Mouse (Mus musculus): ENCODE data around the gene Rnf13.
A peak's percentile ranks its signal among the peaks of the same experiment; 100 is the strongest.

DNA sequence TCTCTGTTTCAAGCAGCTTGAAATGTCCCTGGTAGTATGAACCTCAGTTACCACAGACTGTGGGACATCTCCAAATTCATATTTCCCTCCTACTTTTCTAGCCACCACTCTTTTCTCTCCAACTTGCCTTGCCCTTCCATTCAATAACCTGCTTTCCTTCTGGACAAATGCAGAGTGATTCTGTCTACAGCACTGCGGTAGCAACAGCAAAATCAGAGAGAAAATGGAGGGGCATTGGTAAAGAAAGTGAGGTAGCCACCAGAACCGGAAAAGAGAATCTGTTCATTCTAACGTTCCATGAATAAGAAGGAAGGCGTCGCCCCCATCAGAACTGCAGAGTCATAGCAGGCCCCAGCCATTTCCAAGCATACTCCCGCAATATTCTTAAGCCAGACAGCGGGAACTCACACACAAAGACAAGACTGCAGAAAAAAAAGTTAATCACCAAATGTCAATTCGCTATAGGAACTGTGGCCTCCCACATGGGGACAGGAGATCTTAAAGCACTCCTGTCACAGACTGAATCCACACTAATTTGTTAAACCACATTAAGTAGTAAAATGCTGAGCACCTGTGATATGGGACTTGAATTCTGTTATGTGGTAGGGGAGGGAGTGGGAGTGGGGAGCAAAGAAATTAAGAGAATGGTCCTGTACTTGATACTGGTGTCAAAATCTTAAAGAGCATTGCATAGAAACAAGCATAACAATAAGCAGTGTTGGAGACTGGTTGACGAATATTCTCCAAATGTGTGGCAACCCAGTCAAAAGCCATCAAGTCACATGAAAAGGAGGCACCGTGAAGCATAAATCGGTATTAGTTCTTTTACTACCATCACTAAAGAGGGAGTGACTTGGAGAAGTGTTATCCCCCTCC, 110.2 kb downstream of the Rnf13 start:
- no peak for TF ChIP-seq POLR2A (IDR thresholded peaks at IDR 0.05; ENCODE audit: control insufficient read depth in 1 of 2, insufficient read depth in 1 of 2, low read depth in 1 of 2, low read length in 2 of 2, poor library complexity in 1 of 2)
- TF ChIP-seq GABPA (IDR thresholded peaks at IDR 0.05; ENCODE audit: low read depth, low read length) = no peak
- no peak for TF ChIP-seq CTCF (IDR thresholded peaks at IDR 0.05 in 2 of 3, conservative IDR thresholded peaks at IDR 0.05 in 1 of 3; ENCODE audit: control insufficient read depth in 1 of 3, insufficient read depth in 1 of 3, low read depth in 2 of 3, low read length in 3 of 3, poor library complexity in 1 of 3, severe bottlenecking in 1 of 3)
- peak; percentile 1; the same call in 1 of the 2 replicates for TF ChIP-seq RAD21 (IDR thresholded peaks at IDR 0.05; ENCODE audit: low read depth, low read length)
- TF ChIP-seq SMC3 (IDR thresholded peaks at IDR 0.05; ENCODE audit: low read depth, low read length) = no peak
- no peak for TF ChIP-seq ZKSCAN1 (IDR thresholded peaks at IDR 0.05; ENCODE audit: low read depth, low read length)
- no peak for TF ChIP-seq GATA1 (IDR thresholded peaks at IDR 0.05; ENCODE audit: low read depth, low read length)
- TF ChIP-seq USF2 (IDR thresholded peaks at IDR 0.05; ENCODE audit: borderline replicate concordance in 1 of 2, insufficient read depth in 1 of 2, low read depth in 1 of 2, low read length in 2 of 2) = no peak
- TF ChIP-seq USF1 (IDR thresholded peaks at IDR 0.05; ENCODE audit: low read depth, low read length) = no peak
- no peak for TF ChIP-seq MAX (IDR thresholded peaks at IDR 0.05; ENCODE audit: low read length)
- TF ChIP-seq NRF1 (IDR thresholded peaks at IDR 0.05; ENCODE audit: insufficient read depth, low read depth, low read length, poor library complexity, severe bottlenecking) = no peak
- no peak for TF ChIP-seq ZC3H11A (IDR thresholded peaks at IDR 0.05; ENCODE audit: low read depth, low read length)

Measured in MEL (cell line).